Mouse (Mus musculus): ENCODE measurements around the gene Cmss1. TPM values are rescaled to one million over a fixed set of nuclear protein-coding genes. Genes with fewer than 3 reads are reported as not detected.

Gene Cmss1
- polyA plus RNA-seq, 1 experiment: 26.5 TPM

DNA sequence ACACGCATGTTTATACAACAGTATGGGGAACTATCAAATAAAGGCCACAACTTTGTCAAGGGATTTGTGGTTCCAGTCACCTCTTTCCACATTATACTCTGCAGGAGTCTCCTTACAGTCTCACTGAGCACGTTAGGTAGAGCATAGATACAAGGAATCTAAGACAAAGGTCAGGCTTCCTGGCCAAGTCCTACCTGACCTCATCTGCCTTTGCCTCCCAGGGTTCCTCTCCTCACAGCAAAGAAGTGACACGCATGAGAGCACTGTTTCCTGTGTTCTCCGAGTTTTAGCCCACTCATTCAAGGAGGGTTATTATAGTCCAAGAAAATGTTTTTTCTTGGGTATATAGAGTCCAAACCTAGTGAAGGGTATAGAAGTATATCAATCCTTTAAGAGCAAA, 51.0 kb downstream of the Cmss1 start:
- peaks cover 99% of the 10 kb centered on the region for H3K79me2 ChIP-seq (ENCODE audit: control insufficient read depth, insufficient read depth)
- no peak overlapping the region for H3K4me3 ChIP-seq
- H3ac ChIP-seq (ENCODE audit: control insufficient read depth, insufficient read length): no peak overlapping the region
- TF ChIP-seq TCF12 (IDR thresholded peaks at IDR 0.05; ENCODE audit: insufficient read depth, poor library complexity, severe bottlenecking) (no peak), MAX (IDR thresholded peaks at IDR 0.05; ENCODE audit: low read depth) (no peak), SRF (IDR thresholded peaks at IDR 0.05; ENCODE audit: control insufficient read depth, insufficient read length, low read depth) (no peak), POLR2AphosphoS2 (IDR thresholded peaks at IDR 0.05; ENCODE audit: insufficient read length, low read depth) (no peak), USF1 (IDR thresholded peaks at IDR 0.05; ENCODE audit: low read depth) (no peak), MYOD1 (IDR thresholded peaks at IDR 0.05; ENCODE audit: control insufficient read depth in 1 of 3, insufficient read length in 2 of 3, low read depth in 2 of 3) (no peak), MYOG (IDR thresholded peaks at IDR 0.05; ENCODE audit: control insufficient read depth in 1 of 3, insufficient read depth in 1 of 3, insufficient read length in 2 of 3, low read depth in 2 of 3) (no peak), TCF3 (IDR thresholded peaks at IDR 0.05; ENCODE audit: insufficient read length, low read depth) (no peak)
- H3K4me2 ChIP-seq (ENCODE audit: low read depth): peak overlapping the region; percentile 14
- no peaks in the 10 kb centered on the region for H3K27me3 ChIP-seq (ENCODE audit: control insufficient read depth, insufficient read depth, insufficient read length)
- H3K36me3 ChIP-seq (ENCODE audit: control insufficient read depth, insufficient read depth): peaks cover 24% of the 10 kb centered on the region

DNA sequence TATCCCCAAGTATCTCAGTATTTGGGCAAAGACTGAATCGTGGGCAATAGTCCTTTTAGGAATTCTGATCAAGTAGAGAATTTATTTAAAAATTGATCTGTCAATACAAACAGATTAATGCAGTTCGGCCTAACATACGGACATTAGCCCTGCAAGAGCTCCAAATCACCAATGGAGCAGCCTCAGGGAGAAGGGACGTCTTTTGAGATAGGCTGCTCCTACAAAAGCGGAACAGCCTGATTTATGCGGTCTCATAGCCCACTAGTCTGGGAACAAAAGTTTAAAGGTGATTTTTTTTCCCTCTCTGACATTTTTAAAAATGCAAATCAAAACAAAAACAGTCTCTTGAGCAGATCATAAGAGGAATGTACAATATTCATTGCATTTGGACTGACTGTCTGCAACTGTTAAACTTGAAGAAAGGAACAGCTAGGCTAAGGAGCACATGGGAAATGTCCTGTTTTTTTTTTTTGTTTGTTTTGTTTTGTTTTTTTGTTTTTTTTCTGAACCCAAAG, 51.7 kb downstream of the Cmss1 start:
- Histone ChIP-seq H3K27me3 (ENCODE audit: control insufficient read depth, insufficient read depth, insufficient read length) (no peaks in the 10 kb centered on the region), H3K36me3 (ENCODE audit: control insufficient read depth, insufficient read depth) (peaks cover 24% of the 10 kb centered on the region), H3K79me2 (ENCODE audit: control insufficient read depth, insufficient read depth) (peaks cover 99% of the 10 kb centered on the region), H3K4me3 (no peak overlapping the region), H3ac (ENCODE audit: control insufficient read depth, insufficient read length) (no peak overlapping the region), H3K4me2 (ENCODE audit: low read depth) (peak overlapping the region; percentile 16)
- no peak for TF ChIP-seq POLR2A (IDR thresholded peaks at IDR 0.05; ENCODE audit: insufficient read length, low read depth)
- no peak for TF ChIP-seq MAX (IDR thresholded peaks at IDR 0.05; ENCODE audit: low read depth)
- TF ChIP-seq E2F4 (IDR thresholded peaks at IDR 0.05; ENCODE audit: insufficient read depth): no peak
- TF ChIP-seq REST (IDR thresholded peaks at IDR 0.05; ENCODE audit: insufficient read depth, insufficient read length): no peak
- no peak for TF ChIP-seq MYOG (IDR thresholded peaks at IDR 0.05; ENCODE audit: control insufficient read depth in 1 of 3, insufficient read depth in 1 of 3, insufficient read length in 2 of 3, low read depth in 2 of 3)
- TF ChIP-seq MYOD1 (IDR thresholded peaks at IDR 0.05; ENCODE audit: control insufficient read depth in 1 of 3, insufficient read length in 2 of 3, low read depth in 2 of 3): no peak
- no peak for TF ChIP-seq USF1 (IDR thresholded peaks at IDR 0.05; ENCODE audit: low read depth)
- no peak for TF ChIP-seq TCF3 (IDR thresholded peaks at IDR 0.05; ENCODE audit: insufficient read length, low read depth)
- no peak for TF ChIP-seq POLR2AphosphoS2 (IDR thresholded peaks at IDR 0.05; ENCODE audit: insufficient read length, low read depth)
- no peak for TF ChIP-seq CEBPB (IDR thresholded peaks at IDR 0.05; ENCODE audit: insufficient read depth, poor library complexity, severe bottlenecking)
- no peak for TF ChIP-seq SRF (IDR thresholded peaks at IDR 0.05; ENCODE audit: control insufficient read depth, insufficient read length, low read depth)
- TF ChIP-seq TCF12 (IDR thresholded peaks at IDR 0.05; ENCODE audit: insufficient read depth, poor library complexity, severe bottlenecking): no peak

DNA sequence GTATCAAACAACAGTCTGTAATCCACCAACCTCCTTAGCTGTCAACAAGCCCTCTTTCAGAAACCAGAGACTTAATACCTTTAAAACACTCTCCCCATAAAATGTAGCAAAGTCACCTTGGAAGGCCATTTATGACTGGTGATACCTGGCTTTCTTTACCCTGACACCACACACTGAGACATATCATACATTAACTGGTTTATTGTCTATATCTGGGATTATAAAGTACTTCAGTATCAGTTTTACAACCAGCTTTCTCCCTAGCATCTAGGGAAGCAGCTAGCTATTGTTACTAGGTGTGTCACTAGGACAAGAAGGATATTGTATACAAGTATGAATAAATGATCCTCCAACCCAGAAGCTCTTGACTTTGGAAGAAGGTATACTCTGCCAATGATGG, 53.4 kb downstream of the Cmss1 start:
- Histone ChIP-seq H3K36me3 (ENCODE audit: control insufficient read depth, insufficient read depth) (peaks cover 24% of the 10 kb centered on the region), H3K27me3 (ENCODE audit: control insufficient read depth, insufficient read depth, insufficient read length) (no peaks in the 10 kb centered on the region), H3K4me2 (ENCODE audit: low read depth) (peak overlapping the region; percentile 76), H3ac (ENCODE audit: control insufficient read depth, insufficient read length) (no peak overlapping the region), H3K79me2 (ENCODE audit: control insufficient read depth, insufficient read depth) (peaks cover 98% of the 10 kb centered on the region), H3K4me3 (no peak overlapping the region)
- TF ChIP-seq SRF (IDR thresholded peaks at IDR 0.05; ENCODE audit: control insufficient read depth, insufficient read length, low read depth) (no peak), MYOD1 (IDR thresholded peaks at IDR 0.05; ENCODE audit: control insufficient read depth in 1 of 3, insufficient read length in 2 of 3, low read depth in 2 of 3) (no peak), CEBPB (IDR thresholded peaks at IDR 0.05; ENCODE audit: insufficient read depth, poor library complexity, severe bottlenecking) (no peak), USF1 (IDR thresholded peaks at IDR 0.05; ENCODE audit: low read depth) (no peak), TCF12 (IDR thresholded peaks at IDR 0.05; ENCODE audit: insufficient read depth, poor library complexity, severe bottlenecking) (no peak), POLR2AphosphoS2 (IDR thresholded peaks at IDR 0.05; ENCODE audit: insufficient read length, low read depth) (no peak), E2F4 (IDR thresholded peaks at IDR 0.05; ENCODE audit: insufficient read depth) (no peak), REST (IDR thresholded peaks at IDR 0.05; ENCODE audit: insufficient read depth, insufficient read length) (no peak), MYOG (IDR thresholded peaks at IDR 0.05; ENCODE audit: control insufficient read depth in 1 of 3, insufficient read depth in 1 of 3, insufficient read length in 2 of 3, low read depth in 2 of 3) (no peak), POLR2A (IDR thresholded peaks at IDR 0.05; ENCODE audit: insufficient read length, low read depth) (no peak), MAX (IDR thresholded peaks at IDR 0.05; ENCODE audit: low read depth) (no peak)

- Histone ChIP-seq H3K27me3 (ENCODE audit: control insufficient read depth, insufficient read depth, insufficient read length) (no peaks in the 10 kb centered on the region), H3K79me2 (ENCODE audit: control insufficient read depth, insufficient read depth) (peaks cover 95% of the 10 kb centered on the region), H3K4me2 (ENCODE audit: low read depth) (peak overlapping the region; percentile 76), H3K4me3 (no peak overlapping the region), H3K36me3 (ENCODE audit: control insufficient read depth, insufficient read depth) (peaks cover 24% of the 10 kb centered on the region), H3ac (ENCODE audit: control insufficient read depth, insufficient read length) (no peak overlapping the region)
- TF ChIP-seq MYOD1 (IDR thresholded peaks at IDR 0.05; ENCODE audit: control insufficient read depth in 1 of 3, insufficient read length in 2 of 3, low read depth in 2 of 3) (peak in 2 of 3 experiments; percentile 33 to 64), MYOG (IDR thresholded peaks at IDR 0.05; ENCODE audit: control insufficient read depth in 1 of 3, insufficient read depth in 1 of 3, insufficient read length in 2 of 3, low read depth in 2 of 3) (peak in 1 of 3 experiments; percentile 64), SRF (IDR thresholded peaks at IDR 0.05; ENCODE audit: control insufficient read depth, insufficient read length, low read depth) (no peak)
Observed at GRCm38 (mm10) chr16:57552709-57553108, 54.0 kb downstream of the Cmss1 start.

DNA sequence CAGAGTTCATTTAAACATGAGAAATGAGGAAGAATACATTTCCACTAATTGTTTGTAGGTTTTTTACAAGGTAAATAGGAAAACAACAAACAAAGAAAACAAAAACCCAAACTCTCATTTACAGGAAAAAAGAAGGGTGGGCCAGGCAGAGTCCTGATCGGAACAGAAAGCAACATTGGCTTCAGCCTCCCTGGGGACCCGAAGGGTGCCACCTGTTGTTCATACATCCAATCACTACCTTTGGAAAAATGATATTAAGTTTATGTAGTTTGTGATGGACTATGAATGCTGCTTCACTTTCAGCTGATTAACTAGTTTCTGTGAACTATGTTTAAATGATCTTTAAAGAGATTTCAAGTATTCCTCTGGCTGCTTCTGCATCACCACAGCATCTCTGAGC, 55.0 kb downstream of the Cmss1 start:
- H3ac ChIP-seq (ENCODE audit: control insufficient read depth, insufficient read length): no peak overlapping the region
- peaks cover 24% of the 10 kb centered on the region for H3K36me3 ChIP-seq (ENCODE audit: control insufficient read depth, insufficient read depth)
- no peaks in the 10 kb centered on the region for H3K27me3 ChIP-seq (ENCODE audit: control insufficient read depth, insufficient read depth, insufficient read length)
- no peak for TF ChIP-seq SRF (IDR thresholded peaks at IDR 0.05; ENCODE audit: control insufficient read depth, insufficient read length, low read depth)
- peaks cover 84% of the 10 kb centered on the region for H3K79me2 ChIP-seq (ENCODE audit: control insufficient read depth, insufficient read depth)
- H3K4me2 ChIP-seq (ENCODE audit: low read depth): peak overlapping the region; percentile 76
- H3K4me3 ChIP-seq: peak overlapping the region; percentile 52

Measured in myocyte (in vitro differentiated cells).